Mouse (Mus musculus) right cerebral cortex, postnatal 10 days (tissue): Measurements from ENCODE around the gene Lilra5.
"Not testable (repeated sequence)": the region's sequence is repeated elsewhere in the genome, so short reads cannot be mapped to it uniquely, and the experiment has no call there.

ENCODE experiments used
- DNase-seq, 2 experiments: peaks; one replicate each; pipeline ENCODE4 v3.0.0; 2021; ENCODE audit warnings: low spot score in 2 of 2

Gene Lilra5

GRCm38 (mm10) chr7:4237454-4237853, at the start of gene Lilra5:
Gene Lilra5 (plus strand): TSS chr7:4237754.
- no peak for DNase-seq

GRCm38 (mm10) chr7:4207126-4207525, 30.4 kb upstream of the Lilra5 start:
- no peak for DNase-seq

GRCm38 (mm10) chr7:4208626-4209025, 28.9 kb upstream of the Lilra5 start:
- no peak for DNase-seq

- not testable (repeated sequence) for DNase-seq
Measured at GRCm38 (mm10) chr7:4213436-4213835, 24.1 kb upstream of the Lilra5 start.

- no peak for DNase-seq
Measured at GRCm38 (mm10) chr7:4215396-4215795, 22.2 kb upstream of the Lilra5 start.

GRCm38 (mm10) chr7:4215805-4216204, 21.7 kb upstream of the Lilra5 start:
- no peak for DNase-seq

GRCm38 (mm10) chr7:4235536-4235935, 2.0 kb upstream of the Lilra5 start:
- DNase-seq, result no peak

GRCm38 (mm10) chr7:4239038-4239721, 1.6 kb downstream of the Lilra5 start:
- peak in 1 of 2 experiments; percentile 18 for DNase-seq

GRCm38 (mm10) chr7:4251211-4251610, 13.7 kb downstream of the Lilra5 start:
- not testable (repeated sequence) for DNase-seq

- DNase-seq, result not testable (repeated sequence)
Measured at GRCm38 (mm10) chr7:4256060-4256459, 18.5 kb downstream of the Lilra5 start.

GRCm38 (mm10) chr7:4260521-4260920, 23.0 kb downstream of the Lilra5 start:
- not testable (repeated sequence) for DNase-seq

- not testable (repeated sequence) for DNase-seq
Measured at GRCm38 (mm10) chr7:4272106-4272505, 34.6 kb downstream of the Lilra5 start.

GRCm38 (mm10) chr7:4273874-4274273, 36.3 kb downstream of the Lilra5 start:
- DNase-seq, result peak in 1 of 2 experiments; percentile 22

GRCm38 (mm10) chr7:4275500-4275899, 37.9 kb downstream of the Lilra5 start:
- not testable (repeated sequence) for DNase-seq

GRCm38 (mm10) chr7:4292638-4293037, 55.1 kb downstream of the Lilra5 start:
- DNase-seq, result no peak
